Mouse (Mus musculus) CH12.LX (cell line): ENCODE data around the gene Exoc8.

ENCODE experiments used
- GABPA ChIP-seq: IDR thresholded peaks from 2 replicates; pipeline ENCODE4 v1.6.1; 2012; ENCODE audit warnings: low read depth, low read length, improper control_type of control experiment, inconsistent platforms; ENCODE audit not compliant: insufficient replicate concordance
- MAX ChIP-seq: IDR thresholded peaks from 2 replicates; pipeline ENCODE4 v1.6.1; 2011; ENCODE audit warnings: low read length, improper control_type of control experiment
- MXI1 ChIP-seq: IDR thresholded peaks from 2 replicates; pipeline ENCODE4 v1.6.1; 2011; ENCODE audit warnings: mild to moderate bottlenecking, low read depth, low read length, improper control_type of control experiment
- NELFE ChIP-seq: IDR thresholded peaks from 2 replicates; pipeline ENCODE4 v1.6.1; 2011; ENCODE audit warnings: low read depth, low read length, improper control_type of control experiment
- POLR2A ChIP-seq: IDR thresholded peaks from 2 replicates; pipeline ENCODE4 v1.6.1; 2011; ENCODE audit warnings: low read depth, mild to moderate bottlenecking, improper control_type of control experiment, low read length
- TCF12 ChIP-seq: IDR thresholded peaks from 2 replicates; pipeline ENCODE4 v1.6.1; 2014; ENCODE audit warnings: low read depth, mild to moderate bottlenecking, inconsistent platforms, low read length, improper control_type of control experiment
- USF1 ChIP-seq: IDR thresholded peaks from 2 replicates; pipeline ENCODE4 v1.6.1; 2014; ENCODE audit warnings: low read depth, mild to moderate bottlenecking, inconsistent platforms, low read length, improper control_type of control experiment

DNA sequence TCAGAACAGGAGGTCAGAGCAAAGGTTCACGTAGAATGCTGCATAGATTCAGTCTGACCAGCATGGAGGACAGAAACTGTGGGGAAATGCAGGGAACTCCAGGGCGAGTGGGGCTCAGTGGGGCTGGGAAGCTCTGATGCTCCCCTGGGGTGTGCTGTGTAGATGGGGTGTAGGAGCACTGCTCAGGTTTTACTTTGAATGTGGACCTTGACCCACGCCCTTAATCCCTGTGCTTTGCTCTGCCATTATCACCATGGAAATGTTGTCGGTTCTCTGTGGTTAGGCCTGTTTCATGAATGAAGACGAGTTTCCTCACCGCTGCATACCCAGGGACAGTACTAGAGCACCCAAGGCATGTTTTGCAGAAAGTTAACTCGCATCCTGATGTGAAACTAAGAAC lies 26.0 kb downstream of the Exoc8 start:
- TF ChIP-seq MAX (no peak), MXI1 (no peak), USF1 (no peak), GABPA (no peak), NELFE (no peak), TCF12 (no peak), POLR2A (no peak)
